Mouse (Mus musculus) thymus, postnatal 25 days (tissue): ENCODE data around the gene Npc2.

Experiments
- DNase-seq: peaks from one replicate; pipeline ENCODE4 v3.0.0; 2022

The Npc2 gene

GRCm38 (mm10) chr12:84776229-84776628, 3.3 kb upstream of the Npc2 start:
- no peak for DNase-seq

GRCm38 (mm10) chr12:84774376-84774775, 1.4 kb upstream of the Npc2 start:
- DNase-seq: no peak

- no peak for DNase-seq
These were observed 524 bp upstream of the Npc2 start for GRCm38 (mm10) chr12:84773476-84773875.

GRCm38 (mm10) chr12:84771981-84772520, 901 bp downstream of the Npc2 start:
- no peak for DNase-seq

GRCm38 (mm10) chr12:84769624-84770023, 3.3 kb downstream of the Npc2 start:
- DNase-seq: no peak

GRCm38 (mm10) chr12:84767510-84767909, 5.4 kb downstream of the Npc2 start:
- no peak for DNase-seq

GRCm38 (mm10) chr12:84766113-84766735, 6.7 kb downstream of the Npc2 start:
- no peak for DNase-seq

GRCm38 (mm10) chr12:84765506-84765905, 7.4 kb downstream of the Npc2 start:
- DNase-seq: no peak

GRCm38 (mm10) chr12:84764756-84765155, 8.2 kb downstream of the Npc2 start:
- DNase-seq: no peak

GRCm38 (mm10) chr12:84763577-84764218, 9.3 kb downstream of the Npc2 start:
- DNase-seq: no peak

- peak; percentile 45 for DNase-seq
These were observed 10.4 kb downstream of the Npc2 start for GRCm38 (mm10) chr12:84762532-84762931.

GRCm38 (mm10) chr12:84759063-84759462, 13.9 kb downstream of the Npc2 start:
- peak; percentile 54 for DNase-seq

GRCm38 (mm10) chr12:84756016-84756415, 16.9 kb downstream of the Npc2 start:
- DNase-seq: no peak

- peak; percentile 74 for DNase-seq
These were observed 17.8 kb downstream of the Npc2 start for GRCm38 (mm10) chr12:84755008-84755695.

GRCm38 (mm10) chr12:84752131-84752977, 20.6 kb downstream of the Npc2 start:
- DNase-seq: peak; percentile 68

- DNase-seq: peak; percentile 58
These were observed 22.3 kb downstream of the Npc2 start for GRCm38 (mm10) chr12:84750661-84751060.

- no peak for DNase-seq
These were observed 24.8 kb downstream of the Npc2 start for GRCm38 (mm10) chr12:84748134-84748533.

GRCm38 (mm10) chr12:84745700-84746099, 27.3 kb downstream of the Npc2 start:
- DNase-seq: no peak

GRCm38 (mm10) chr12:84743496-84743895, 29.5 kb downstream of the Npc2 start:
- DNase-seq: no peak

GRCm38 (mm10) chr12:84733366-84733765, 39.6 kb downstream of the Npc2 start:
- DNase-seq: no peak

GRCm38 (mm10) chr12:84728421-84728820, 44.5 kb downstream of the Npc2 start:
- no peak for DNase-seq

GRCm38 (mm10) chr12:84727434-84727833, 45.5 kb downstream of the Npc2 start:
- no peak for DNase-seq

GRCm38 (mm10) chr12:84726986-84727385, 46.0 kb downstream of the Npc2 start:
- no peak for DNase-seq
